Mouse (Mus musculus): Measurements from ENCODE around the gene Htt.

Htt gene

DNA sequence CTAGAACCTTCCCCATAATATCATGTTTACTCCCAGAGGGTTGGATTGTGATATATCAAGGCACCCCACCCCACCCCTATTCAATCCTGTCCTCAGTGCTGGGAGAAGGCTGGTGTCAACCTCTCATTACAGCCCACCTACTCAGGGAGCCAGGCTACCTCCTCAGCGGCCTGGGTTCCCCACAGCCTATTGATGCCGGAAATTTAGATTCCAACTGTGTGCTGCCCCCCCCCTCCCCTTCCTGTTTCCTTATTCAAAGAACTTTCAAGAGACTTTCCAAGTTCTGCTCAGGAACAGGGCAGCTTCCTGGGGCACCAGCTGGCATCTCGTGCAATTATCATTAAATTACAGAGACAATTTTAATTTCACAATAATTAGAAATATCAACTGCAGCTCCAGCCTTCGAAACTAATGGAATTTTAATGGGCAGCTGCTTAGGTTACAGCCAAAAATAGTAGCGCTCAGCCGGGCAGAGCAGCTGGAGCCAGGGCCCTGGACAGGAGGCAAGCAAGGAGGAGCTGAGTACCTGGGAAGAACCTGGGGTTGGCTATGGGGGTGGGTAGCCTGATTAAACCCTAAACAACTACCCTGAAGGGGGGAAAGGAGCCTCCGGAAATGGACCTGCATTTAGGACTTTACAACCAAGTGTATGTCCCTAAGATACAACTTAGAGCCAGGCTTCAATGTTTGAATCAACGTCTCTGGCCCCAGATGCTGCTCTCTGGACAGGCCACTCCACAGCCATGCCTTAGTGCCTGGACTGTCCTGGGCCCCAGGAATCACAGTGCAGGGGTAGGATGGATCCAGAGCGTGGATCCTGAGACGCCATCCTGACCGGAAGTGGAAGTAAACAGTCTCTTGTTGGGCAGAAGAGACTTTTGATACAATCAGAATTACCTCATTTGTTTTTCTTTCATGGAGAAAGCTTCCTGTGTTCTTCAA, 170.2 kb downstream of the Htt start:
- no peak for DNase-seq (ENCODE audit: low read depth)

DNA sequence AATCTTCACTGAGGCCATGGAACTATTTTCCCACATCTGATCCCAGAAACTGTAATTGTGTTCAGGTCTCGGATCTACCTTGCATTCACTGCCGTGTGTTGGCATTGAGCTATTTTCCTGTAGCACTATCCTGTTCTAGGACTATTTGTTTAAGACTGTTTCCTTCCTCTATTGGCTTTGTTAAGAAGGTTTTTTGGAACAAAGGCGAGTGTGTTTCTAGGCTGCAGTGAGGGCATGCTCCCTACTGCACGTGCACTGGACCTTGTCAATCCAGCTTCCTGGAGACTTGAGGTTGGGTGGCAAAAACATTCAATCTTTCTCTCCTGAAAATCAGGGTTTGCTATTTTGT, 170.9 kb downstream of the Htt start:
- DNase-seq (ENCODE audit: low read depth), result no peak

DNA sequence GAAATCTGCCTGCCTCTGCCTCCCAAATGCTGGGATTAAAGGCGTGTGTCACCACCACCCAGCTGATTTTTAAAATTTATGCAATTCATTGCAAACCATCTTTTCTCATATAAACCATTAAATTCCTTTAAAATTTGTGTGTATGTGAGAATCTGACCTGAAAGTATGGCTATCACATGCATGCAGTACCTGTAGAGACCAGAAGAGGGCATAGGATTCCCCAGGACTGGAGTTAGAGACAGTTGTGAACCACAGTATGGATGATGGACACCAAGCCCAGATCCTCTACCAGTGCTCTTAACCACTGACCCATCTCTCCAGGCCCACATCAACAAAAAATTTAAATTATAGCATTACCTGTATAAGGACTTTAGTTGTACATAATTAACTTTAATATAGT, 171.9 kb downstream of the Htt start:
- peak; percentile 20 for DNase-seq (ENCODE audit: low read depth)

DNA sequence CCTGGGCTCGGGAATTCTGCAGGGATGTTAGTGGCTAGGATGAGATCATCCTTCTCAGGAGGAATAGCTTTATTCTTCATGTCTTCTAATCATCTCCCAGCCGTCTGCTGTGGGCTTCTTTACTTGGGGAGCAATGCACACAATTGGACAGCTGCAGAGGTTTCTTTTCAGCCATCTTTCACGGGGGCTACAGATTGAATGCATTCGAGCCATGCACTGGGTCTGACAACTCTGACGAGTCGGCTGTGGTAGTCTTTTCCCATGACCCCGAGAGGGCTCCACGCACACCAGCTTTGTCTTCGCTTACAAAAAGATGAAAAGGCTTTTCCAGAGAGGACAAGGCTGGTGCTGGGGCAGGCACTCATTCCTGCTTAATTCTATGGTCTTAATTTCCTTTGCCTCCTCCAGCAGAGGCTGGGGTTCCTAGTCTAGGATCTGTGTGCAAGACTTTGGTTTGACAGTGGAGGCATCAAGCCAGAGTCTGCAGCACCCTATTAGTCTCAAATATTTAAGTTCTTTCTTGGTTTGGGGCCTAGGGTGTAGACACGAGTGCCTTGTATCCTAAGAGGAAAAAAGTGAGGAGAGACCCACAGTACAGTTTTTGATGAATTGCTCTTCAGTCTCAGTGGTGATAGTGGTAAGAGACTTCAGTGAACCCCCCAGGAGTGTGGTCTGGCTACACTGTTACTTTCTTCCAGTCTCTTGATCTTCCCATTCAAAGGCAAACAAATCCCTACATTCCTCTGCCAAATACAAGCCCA, 180.3 kb downstream of the Htt start:
- no peak for DNase-seq (ENCODE audit: low read depth)

DNA sequence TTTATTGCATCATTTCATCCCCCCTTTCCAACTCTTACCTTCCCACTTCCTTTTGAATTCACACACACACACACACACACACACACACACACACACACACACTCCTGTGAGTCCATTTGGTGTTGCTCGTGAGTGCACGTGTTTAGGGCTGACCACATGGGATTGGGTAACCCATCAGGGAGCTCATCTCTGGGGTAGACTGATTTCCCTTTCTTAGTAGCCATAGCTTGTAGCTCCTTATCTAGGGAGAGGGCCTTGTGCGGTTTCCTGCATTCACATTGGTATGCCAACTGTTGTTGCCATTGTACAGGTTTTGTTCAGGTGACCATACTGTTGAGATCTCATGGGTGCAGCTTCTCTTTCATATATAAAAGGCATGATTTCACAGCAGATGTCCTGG, 181.9 kb downstream of the Htt start:
- no peak for DNase-seq (ENCODE audit: low read depth)

DNA sequence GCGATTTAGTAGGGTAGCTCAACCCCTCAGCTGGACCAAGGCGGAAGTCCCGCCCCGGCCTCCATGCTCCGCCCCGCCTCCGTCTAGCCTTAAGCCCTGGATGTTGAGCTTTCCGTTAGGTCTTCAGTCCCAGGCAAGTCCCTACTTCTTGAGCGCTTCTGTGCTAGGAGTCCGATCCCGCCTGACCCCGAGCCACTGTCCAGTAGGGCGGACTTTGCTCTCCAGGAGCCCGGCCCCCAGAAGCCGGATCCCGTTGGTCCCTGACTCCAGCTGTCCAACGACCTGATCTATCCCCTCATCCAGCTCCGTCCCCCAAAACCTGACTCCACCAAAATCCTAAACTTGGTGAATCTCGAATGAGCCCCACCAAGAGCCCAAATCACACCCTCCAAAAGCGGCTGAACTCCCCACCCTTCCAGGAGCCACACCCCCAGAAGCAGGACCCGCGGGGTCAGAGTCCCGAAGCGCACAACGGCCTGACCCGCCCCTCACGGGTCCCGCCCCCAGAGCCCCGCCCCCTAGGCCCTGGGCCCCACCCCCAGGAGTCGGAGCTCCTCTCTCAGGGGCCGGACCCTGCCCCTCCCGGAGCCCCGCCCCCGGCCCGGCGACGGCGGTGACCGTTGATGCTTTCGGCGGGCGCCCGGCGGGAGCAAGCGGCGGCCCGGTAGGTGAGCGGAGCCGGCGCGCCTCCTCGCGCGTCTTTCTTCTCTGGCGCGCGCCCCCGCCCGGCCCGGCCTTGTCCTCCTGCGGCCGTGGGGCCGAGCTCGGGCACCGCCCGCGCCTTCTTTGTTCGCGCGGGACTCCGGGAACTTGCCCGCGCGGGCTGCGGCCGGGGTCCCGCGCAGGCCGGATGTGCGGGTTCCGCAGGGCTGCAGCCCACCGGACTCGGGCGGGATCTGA, 187.6 kb downstream of the Htt start, which contains the start of gene Rgs12:
Gene Rgs12, plus strand, starts transcription at position 585 of the 900 bp plus-strand sequence.
- peak; percentile 78 for DNase-seq (ENCODE audit: low read depth)

DNA sequence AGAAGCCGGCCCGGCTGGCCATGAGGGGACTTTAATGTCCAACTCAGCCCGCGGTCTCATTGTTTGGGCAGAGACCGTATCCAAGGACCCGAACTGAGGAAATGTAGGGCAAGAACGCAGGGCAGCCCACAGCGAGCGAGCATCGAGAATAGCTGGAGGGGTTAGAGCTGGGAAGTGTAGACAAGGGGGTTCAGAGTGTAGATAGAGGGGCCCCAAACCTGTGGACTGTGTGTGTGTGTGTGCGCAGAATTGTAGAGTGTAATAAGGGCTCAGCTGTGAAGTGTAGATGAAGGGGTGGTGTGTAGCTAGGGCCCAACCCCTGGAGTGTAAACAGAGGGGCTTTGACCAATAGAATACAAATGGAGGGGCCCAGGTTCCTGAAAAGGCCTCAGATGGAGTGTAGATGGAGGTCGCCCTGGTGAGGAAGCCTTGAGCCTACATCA, 188.2 kb downstream of the Htt start:
- DNase-seq (ENCODE audit: low read depth), result no peak

DNA sequence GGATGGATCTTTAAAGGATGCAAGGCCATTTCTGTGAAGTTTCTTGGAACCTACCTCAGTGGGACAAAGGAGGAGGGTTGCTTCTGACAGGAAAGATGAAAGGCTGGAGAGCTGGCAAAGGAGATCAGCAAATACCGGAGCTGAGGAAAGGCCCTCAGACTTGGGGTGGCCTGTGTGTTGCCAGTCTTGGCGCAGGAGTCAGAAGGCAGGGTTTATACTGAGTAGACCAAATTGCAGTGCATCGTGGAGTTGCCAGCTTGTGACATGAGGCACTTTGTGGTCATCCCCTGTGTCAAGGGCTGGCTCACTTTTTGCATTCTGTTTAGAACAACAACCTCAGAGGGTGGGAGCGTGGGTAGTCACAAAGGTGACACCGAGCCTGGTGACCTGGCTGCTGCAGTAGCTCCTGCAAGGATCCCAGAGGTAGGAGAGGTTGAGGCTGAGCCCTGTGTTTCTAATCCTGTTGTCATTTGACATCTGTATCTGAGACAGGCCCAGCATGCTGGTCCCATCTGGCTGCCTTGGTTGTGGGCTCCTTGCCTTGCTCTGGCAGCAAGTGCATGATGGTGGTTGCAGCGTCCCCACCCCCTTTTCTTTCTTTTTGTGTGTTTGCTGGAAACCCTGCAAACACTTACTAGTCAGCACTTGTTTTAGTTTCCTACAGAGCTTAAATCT, 189.1 kb downstream of the Htt start:
- no peak for DNase-seq (ENCODE audit: low read depth)

DNA sequence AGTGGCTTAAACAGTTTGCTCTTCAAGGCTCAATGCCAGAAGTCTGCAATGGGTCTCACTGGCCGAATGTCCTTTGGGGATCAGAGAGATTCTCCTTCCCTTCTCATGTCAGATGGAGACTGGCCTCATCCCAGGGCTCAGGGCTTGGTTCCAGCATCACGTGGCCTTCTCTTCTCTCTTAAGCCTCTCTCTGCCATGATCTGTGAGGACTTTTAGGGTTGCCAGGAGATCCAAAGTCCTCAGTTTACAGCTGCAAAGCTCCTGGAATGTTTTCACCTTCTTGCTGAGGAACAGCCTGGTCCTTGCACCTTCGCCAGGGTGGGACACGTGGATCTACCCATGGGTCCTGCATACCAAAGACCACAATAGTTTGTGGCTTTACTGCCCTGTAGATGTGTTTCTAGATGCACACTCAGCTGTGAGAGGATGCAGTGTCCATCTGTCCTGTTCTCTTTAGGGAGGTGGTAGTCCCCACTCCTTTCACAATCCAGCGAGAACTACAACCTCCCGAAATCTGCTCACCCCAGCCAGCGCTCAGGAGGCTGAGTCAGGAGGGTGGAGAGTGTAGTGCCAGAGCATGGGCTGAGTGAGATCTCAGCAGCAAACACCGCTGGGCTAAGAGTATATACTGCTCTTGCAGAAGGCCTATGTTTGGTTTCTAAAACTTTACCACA, 189.8 kb downstream of the Htt start:
- no peak for DNase-seq (ENCODE audit: low read depth)

DNA sequence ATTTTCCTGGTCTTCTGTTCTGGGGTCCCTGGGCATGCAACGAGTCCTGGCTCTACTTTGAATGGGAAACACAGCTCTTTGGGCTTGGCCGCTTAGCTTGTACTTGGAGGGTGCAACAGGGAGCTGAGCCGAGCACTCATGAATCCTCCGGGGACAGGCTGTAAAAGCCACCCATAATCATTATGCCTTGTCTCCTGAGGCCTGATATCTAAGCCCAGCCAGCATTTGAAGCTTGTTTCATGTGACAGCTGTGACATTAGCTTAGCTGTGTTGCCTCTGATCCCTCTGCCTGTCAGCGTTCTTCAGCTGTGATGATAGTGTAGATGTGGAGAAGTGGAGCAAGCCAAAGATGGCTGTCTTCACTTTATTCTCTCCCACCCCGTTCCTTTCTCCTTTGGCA, 193.0 kb downstream of the Htt start:
- DNase-seq (ENCODE audit: low read depth), result no peak

DNA sequence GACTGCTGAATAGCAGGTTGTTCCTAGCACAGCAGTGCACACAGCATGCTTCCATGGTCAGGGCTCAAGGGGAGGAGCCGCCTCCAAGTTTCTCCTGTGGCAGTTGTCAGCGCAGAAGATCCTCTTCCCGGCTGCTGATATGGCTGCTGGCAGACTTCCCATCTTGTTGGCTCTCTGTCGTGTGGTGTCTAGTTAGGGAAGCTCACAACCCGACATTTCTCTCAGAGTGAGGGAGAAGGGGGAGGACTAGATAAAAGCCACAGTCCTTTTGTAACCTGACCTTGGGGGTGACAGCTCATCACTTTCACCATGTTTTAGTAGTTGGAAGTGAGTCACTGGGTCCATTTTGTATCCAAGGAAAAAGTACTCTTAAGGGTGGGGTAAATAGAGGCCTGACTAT, 194.1 kb downstream of the Htt start:
- DNase-seq (ENCODE audit: low read depth), result no peak

DNA sequence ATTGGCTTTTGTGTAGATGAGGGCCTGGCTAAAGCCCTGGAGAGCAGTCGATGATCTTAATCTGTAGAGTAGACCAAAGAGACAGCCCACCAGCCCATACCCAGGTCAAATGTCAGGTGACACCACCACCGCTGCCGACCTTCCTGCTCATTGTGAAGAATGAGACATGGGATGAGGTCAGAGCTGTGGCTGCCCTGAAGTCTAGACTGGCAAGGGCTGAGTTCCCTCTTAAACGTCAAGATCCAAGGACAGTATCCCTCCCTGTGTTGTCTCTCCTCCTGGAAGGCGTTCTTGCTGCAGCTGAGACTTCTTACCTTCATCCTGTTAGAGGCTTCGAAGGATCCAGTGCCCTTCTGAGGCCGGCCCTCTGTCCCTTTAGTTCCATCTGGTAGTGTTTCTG, 194.6 kb downstream of the Htt start:
- DNase-seq (ENCODE audit: low read depth), result no peak

DNA sequence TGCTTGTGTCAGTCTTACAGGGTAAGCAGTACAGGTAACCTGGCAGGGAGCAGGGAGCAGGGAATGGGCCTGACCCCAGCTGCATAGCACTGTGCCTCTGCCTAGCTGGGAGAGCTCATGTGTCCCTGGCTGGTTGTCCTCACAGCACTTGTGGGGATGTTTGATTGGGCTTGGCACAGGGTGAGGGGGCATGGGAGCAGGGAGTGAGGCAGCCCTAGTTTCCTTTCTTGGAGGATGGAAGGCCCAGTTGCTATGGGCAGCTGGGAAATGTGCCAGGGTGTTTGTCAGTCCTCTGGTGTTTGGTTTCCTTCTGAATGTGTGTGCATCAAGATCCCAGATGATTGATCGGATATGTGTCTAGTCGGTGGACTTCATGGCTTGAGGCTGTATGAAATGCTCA, 195.5 kb downstream of the Htt start:
- DNase-seq (ENCODE audit: low read depth), result no peak

DNA sequence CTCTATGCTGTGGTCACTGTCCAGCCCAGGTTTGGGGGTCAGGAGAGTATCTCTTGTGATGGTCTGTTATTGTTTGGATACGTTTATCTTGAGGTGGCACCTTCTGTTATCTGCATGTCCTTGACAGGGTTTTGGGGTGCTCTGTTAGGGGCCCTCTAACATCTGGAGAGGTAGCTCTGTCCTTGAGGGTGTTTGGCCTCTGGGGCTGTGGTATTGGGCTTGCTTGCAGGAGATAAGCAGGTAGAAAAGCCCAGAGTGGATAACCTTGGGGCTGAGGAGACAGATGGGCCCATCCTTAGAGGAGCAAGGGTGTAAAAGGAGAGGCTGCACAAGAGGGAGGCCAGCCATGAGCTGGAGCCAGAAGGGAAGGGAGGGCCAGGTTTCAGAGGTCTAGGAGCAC, 198.5 kb downstream of the Htt start:
- DNase-seq (ENCODE audit: low read depth), result no peak

Measured in naive thymus-derived CD4-positive, alpha-beta T cell, adult 2 months (primary cell).